Mouse (Mus musculus) layer of hippocampus, adult 11-12 months (tissue): ENCODE results near the gene A3galt2.
A peak's percentile ranks its signal among the peaks of the same experiment; 100 is the strongest.

Source experiments
- DNase-seq: peaks from one replicate; pipeline ENCODE4 v3.0.0; 2022; ENCODE audit warnings: low spot score

The A3galt2 gene

GRCm38 (mm10) chr4:128795596-128795995, 40.4 kb downstream of the A3galt2 start:
- DNase-seq = no peak

GRCm38 (mm10) chr4:128796788-128797187, 41.6 kb downstream of the A3galt2 start:
- DNase-seq = no peak

- DNase-seq = no peak
Measured at GRCm38 (mm10) chr4:128801675-128802465, 46.7 kb downstream of the A3galt2 start.

- no peak for DNase-seq
Measured at GRCm38 (mm10) chr4:128803569-128803968, 48.4 kb downstream of the A3galt2 start.

GRCm38 (mm10) chr4:128804426-128805149, 49.4 kb downstream of the A3galt2 start:
- no peak for DNase-seq

GRCm38 (mm10) chr4:128805150-128806042, 50.2 kb downstream of the A3galt2 start:
- no peak for DNase-seq

GRCm38 (mm10) chr4:128806043-128806826, 51.1 kb downstream of the A3galt2 start, which contains the start of gene Zfp362:
Zfp362 (minus strand) TSS chr4:128806045.
- DNase-seq = no peak

- no peak for DNase-seq
Measured at GRCm38 (mm10) chr4:128806827-128807179, 51.6 kb downstream of the A3galt2 start.

- peak; percentile 89 for DNase-seq
Measured at GRCm38 (mm10) chr4:128811382-128812056, 56.4 kb downstream of the A3galt2 start.

GRCm38 (mm10) chr4:128817011-128817410, 61.8 kb downstream of the A3galt2 start:
- DNase-seq = no peak
